Mouse (Mus musculus) intestine, postnatal 0 days (tissue): ENCODE data around the gene Shisa9. TPM values are rescaled to one million over a fixed set of nuclear protein-coding genes. Genes with fewer than 3 reads are reported as not detected.

Experiments
- ATAC-seq: fragments of 200-750 bp; cut with Nextera tagmentation; 2 replicates; pipeline ENCODE4 v1.8.0; 2017; ENCODE audit warnings: mild to moderate bottlenecking, moderate TSS enrichment, moderate library complexity
- H3K27ac ChIP-seq: fragments of 300-500 bp; sonication (generic); 2 replicates; pipeline ENCODE4 v1.5.1; 2014; ENCODE audit warnings: mild to moderate bottlenecking, low read depth, low read length, moderate library complexity
- H3K27me3 ChIP-seq: fragments of 300-500 bp; sonication (generic); replicated peaks from 2 replicates; pipeline ENCODE4 v1.6.1; 2014; ENCODE audit warnings: low read length, mixed read lengths; ENCODE audit not compliant: control insufficient read depth, insufficient read depth
- H3K36me3 ChIP-seq: fragments of 300-500 bp; sonication (generic); 2 replicates; pipeline ENCODE4 v1.6.1; 2014; ENCODE audit warnings: mild to moderate bottlenecking, moderate library complexity; ENCODE audit not compliant: control insufficient read depth, insufficient read depth
- H3K4me1 ChIP-seq: fragments of 300-500 bp; sonication (generic); replicated peaks from 2 replicates; pipeline ENCODE4 v1.6.1; 2014; ENCODE audit warnings: antibody characterized with exemption, low read length, mixed read lengths; ENCODE audit not compliant: control insufficient read depth, insufficient read depth
- H3K4me2 ChIP-seq: fragments of 300-500 bp; sonication (generic); replicated peaks from 2 replicates; pipeline ENCODE4 v1.6.1; 2014; ENCODE audit warnings: low read depth, mild to moderate bottlenecking, moderate library complexity
- H3K4me3 ChIP-seq: fragments of 300-500 bp; sonication (generic); 2 replicates; pipeline ENCODE4 v1.5.1; 2014; ENCODE audit warnings: low read depth, low read length
- H3K9ac ChIP-seq: fragments of 300-500 bp; sonication (generic); 2 replicates; pipeline ENCODE4 v1.6.1; 2014; ENCODE audit warnings: mild to moderate bottlenecking, low read depth, low read length
- H3K9me3 ChIP-seq: fragments of 300-500 bp; sonication (generic); 2 replicates; pipeline ENCODE4 v1.6.1; 2016; ENCODE audit warnings: mixed run types; ENCODE audit not compliant: control insufficient read depth
- CTCF ChIP-seq: sonication (generic); IDR thresholded peaks from 2 replicates; pipeline ENCODE4 v1.5.1; 2016; ENCODE audit warnings: low read depth, mild to moderate bottlenecking, control low read depth, antibody characterized with exemption, moderate library complexity
- WGBS: fragments of 180-500 bp; shearing (Covaris S2); extraction: QIAGEN DNeasy Blood & Tissue Kit; methylation state at CpG from one replicate; pipeline ENCODE4 v1.1.7; 2014; 5-methylcytosine and 5-hydroxymethylcytosine counted together
- polyA plus RNA-seq: library from polyadenylated mRNA; unstranded; fragments of >200 nt; fragmentation: Nextera tagmentation; extraction: Ambion mirVana; gene quantifications from 2 replicates; pipeline ENCODE4 v1.2.1, GENCODE M21; 2015

Gene Shisa9
- polyA plus RNA-seq, 1 experiment from 2014 or later = 0.37 TPM

- no peaks in the 10 kb centered on the region for H3K27me3 ChIP-seq
- ATAC-seq = no peak
These were observed 316.6 kb downstream of the Shisa9 start for GRCm38 (mm10) chr16:12300523-12300922.

GRCm38 (mm10) chr16:12303420-12303819 is 319.5 kb downstream of the Shisa9 start:
- H3K4me2 ChIP-seq = no peak overlapping the region
- no peak overlapping the region for H3K9ac ChIP-seq
- no peaks in the 10 kb centered on the region for H3K9me3 ChIP-seq
- no peak overlapping the region for H3K4me3 ChIP-seq
- H3K27ac ChIP-seq = no peak overlapping the region
- H3K27me3 ChIP-seq = no peaks in the 10 kb centered on the region
- no peaks in the 10 kb centered on the region for H3K4me1 ChIP-seq
- no peak for ATAC-seq
- no peaks in the 10 kb centered on the region for H3K36me3 ChIP-seq
- no peak for TF ChIP-seq CTCF

More at GRCm38 (mm10) chr16:12300523-12300922, 316.6 kb downstream of the Shisa9 start:
- Histone ChIP-seq H3K4me3 (no peak overlapping the region), H3K4me2 (no peak overlapping the region), H3K4me1 (no peaks in the 10 kb centered on the region), H3K9ac (no peak overlapping the region), H3K9me3 (no peaks in the 10 kb centered on the region), H3K27ac (no peak overlapping the region), H3K36me3 (no peaks in the 10 kb centered on the region)
- 63% methylated on average over 5 of the region's 5 CpGs for WGBS
- TF ChIP-seq CTCF = no peak

- Histone ChIP-seq H3K9me3 (no peaks in the 10 kb centered on the region), H3K4me3 (no peak overlapping the region), H3K36me3 (no peaks in the 10 kb centered on the region), H3K27ac (no peak overlapping the region), H3K4me2 (no peak overlapping the region), H3K9ac (no peak overlapping the region), H3K4me1 (no peaks in the 10 kb centered on the region), H3K27me3 (no peaks in the 10 kb centered on the region)
- TF ChIP-seq CTCF = no peak
- ATAC-seq = no peak
- WGBS = 59% methylated on average over 3 of the region's 3 CpGs
These were observed 323.5 kb downstream of the Shisa9 start for GRCm38 (mm10) chr16:12307318-12307965.

- no peak overlapping the region for H3K4me2 ChIP-seq
- ATAC-seq = no peak
- no peak overlapping the region for H3K4me3 ChIP-seq
- no peak overlapping the region for H3K27ac ChIP-seq
- no peak for TF ChIP-seq CTCF
- no peak overlapping the region for H3K9ac ChIP-seq
- H3K27me3 ChIP-seq = no peaks in the 10 kb centered on the region
- no peaks in the 10 kb centered on the region for H3K4me1 ChIP-seq
- H3K9me3 ChIP-seq = no peaks in the 10 kb centered on the region
- H3K36me3 ChIP-seq = no peaks in the 10 kb centered on the region
These were observed 325.9 kb downstream of the Shisa9 start for GRCm38 (mm10) chr16:12309826-12310225.

- no peaks in the 10 kb centered on the region for H3K4me1 ChIP-seq
- no peak overlapping the region for H3K27ac ChIP-seq
- no peaks in the 10 kb centered on the region for H3K9me3 ChIP-seq
- no peak for TF ChIP-seq CTCF
- no peaks in the 10 kb centered on the region for H3K27me3 ChIP-seq
- H3K4me2 ChIP-seq = no peak overlapping the region
- H3K9ac ChIP-seq = no peak overlapping the region
- no peak for ATAC-seq
- H3K36me3 ChIP-seq = no peaks in the 10 kb centered on the region
- H3K4me3 ChIP-seq = no peak overlapping the region
These were observed 331.7 kb downstream of the Shisa9 start for GRCm38 (mm10) chr16:12315627-12316026.

Other genes starting within 250 kb of the Shisa9 start
- 28.0 and 31.6 TPM in 2 replicates for gene Cpped1, start 74.7 kb upstream of the Shisa9 start, polyA plus RNA-seq